Mouse (Mus musculus) liver, embryonic 12.5 days (tissue): ENCODE results near the gene Lrrc38. TPM values are rescaled to one million over a fixed set of nuclear protein-coding genes. Genes with fewer than 3 reads are reported as not detected.
"Not testable (repeated sequence)": the region's sequence is repeated elsewhere in the genome, so short reads cannot be mapped to it uniquely, and the experiment has no call there.

ENCODE experiments used
- ATAC-seq: fragments of 200-750 bp; cut with Nextera tagmentation; 2 replicates; pipeline ENCODE4 v1.8.0; 2017; ENCODE audit warnings: moderate number of reproducible peaks, mild to moderate bottlenecking, moderate library complexity
- H3K27ac ChIP-seq: fragments of 300-500 bp; sonication (generic); 2 replicates; pipeline ENCODE4 v1.5.1; 2016; ENCODE audit warnings: mild to moderate bottlenecking
- H3K27me3 ChIP-seq: fragments of 300-500 bp; sonication (generic); replicated peaks from 2 replicates; pipeline ENCODE4 v1.6.1; 2016; ENCODE audit warnings: mild to moderate bottlenecking, moderate library complexity
- H3K36me3 ChIP-seq: fragments of 300-500 bp; sonication (generic); 2 replicates; pipeline ENCODE4 v1.6.1; 2016; ENCODE audit warnings: mild to moderate bottlenecking, moderate library complexity
- H3K4me1 ChIP-seq: fragments of 300-500 bp; sonication (generic); 2 replicates; pipeline ENCODE4 v1.6.1; 2016
- H3K4me2 ChIP-seq: fragments of 300-500 bp; sonication (generic); 2 replicates; pipeline ENCODE4 v1.6.1; 2016; ENCODE audit warnings: mild to moderate bottlenecking, moderate library complexity
- H3K4me3 ChIP-seq: fragments of 300-500 bp; sonication (generic); 2 replicates; pipeline ENCODE4 v1.5.1; 2016; ENCODE audit warnings: mild to moderate bottlenecking, moderate library complexity
- H3K9ac ChIP-seq: fragments of 300-500 bp; sonication (generic); 2 replicates; pipeline ENCODE4 v1.6.1; 2016; ENCODE audit warnings: mild to moderate bottlenecking, moderate library complexity
- H3K9me3 ChIP-seq: fragments of 300-500 bp; sonication (generic); replicated peaks from 2 replicates; pipeline ENCODE4 v1.6.1; 2016; ENCODE audit warnings: mild to moderate bottlenecking, moderate library complexity
- WGBS: fragments of 180-500 bp; shearing (Covaris S2); methylation state at CpG from one replicate; pipeline ENCODE4 v1.1.7; 2016; ENCODE audit not compliant: insufficient replicate concordance; 5-methylcytosine and 5-hydroxymethylcytosine counted together
- polyA plus RNA-seq: library from polyadenylated mRNA; unstranded; fragments of >200 nt; fragmentation: Nextera tagmentation; extraction: Ambion mirVana; gene quantifications from 2 replicates; pipeline ENCODE4 v1.2.1, GENCODE M21; 2016

Lrrc38 gene
- polyA plus RNA-seq, 1 experiment from 2014 or later, result not detected

DNA sequence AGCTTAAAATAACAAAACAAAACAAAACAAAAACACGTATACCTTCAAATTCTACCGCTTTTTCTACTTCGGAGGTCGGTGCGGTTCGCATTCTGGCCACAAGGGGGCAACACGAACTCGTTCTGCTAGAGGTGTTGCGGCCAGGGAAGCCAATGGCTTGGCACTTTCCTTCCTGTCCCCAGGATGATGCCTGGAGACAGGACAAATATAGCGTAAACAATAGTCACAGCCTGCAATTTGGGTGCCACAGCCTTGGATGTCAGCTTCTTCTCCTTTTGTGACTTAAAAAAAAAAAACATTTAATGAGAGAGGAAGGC, 24.0 kb upstream of the Lrrc38 start:
- Histone ChIP-seq H3K27ac (no peak overlapping the region), H3K9me3 (no peaks in the 10 kb centered on the region), H3K4me2 (peak overlapping the region; percentile 57), H3K27me3 (no peaks in the 10 kb centered on the region), H3K9ac (no peak overlapping the region), H3K4me1 (no peaks in the 10 kb centered on the region), H3K36me3 (no peaks in the 10 kb centered on the region), H3K4me3 (0 out of 2 replicates have a peak overlapping the region, but pooled peaks have one; percentile 16)
- 3% methylated on average over 10 of the region's 10 CpGs for WGBS
- ATAC-seq, result no peak

DNA sequence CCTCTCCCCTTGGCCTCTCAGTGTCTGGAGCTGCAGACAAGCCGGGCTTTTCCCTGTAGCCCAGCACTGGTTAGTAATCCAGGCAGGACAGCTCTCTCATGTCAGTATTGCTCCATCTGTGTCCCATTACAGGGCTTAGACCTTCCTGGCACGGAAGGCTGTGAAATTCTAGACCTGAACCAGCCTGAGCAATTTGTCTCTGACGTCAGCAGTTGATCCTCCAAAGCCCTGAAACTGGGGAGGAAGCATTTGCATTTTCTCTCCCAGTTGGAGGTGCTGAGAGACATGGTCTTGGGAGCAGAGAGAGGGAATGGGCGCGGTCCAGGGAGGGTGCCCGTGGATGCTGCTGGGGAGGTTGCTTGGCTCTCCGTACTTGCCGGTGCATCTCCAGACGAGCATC, 19.0 kb upstream of the Lrrc38 start:
- no peak overlapping the region for H3K4me2 ChIP-seq
- H3K9ac ChIP-seq, result no peak overlapping the region
- WGBS, result 36% methylated on average over 9 of the region's 9 CpGs
- no peak for ATAC-seq
- H3K36me3 ChIP-seq, result no peaks in the 10 kb centered on the region
- no peak overlapping the region for H3K27ac ChIP-seq
- no peaks in the 10 kb centered on the region for H3K9me3 ChIP-seq
- no peaks in the 10 kb centered on the region for H3K4me1 ChIP-seq
- no peak overlapping the region for H3K4me3 ChIP-seq
- H3K27me3 ChIP-seq, result no peaks in the 10 kb centered on the region

DNA sequence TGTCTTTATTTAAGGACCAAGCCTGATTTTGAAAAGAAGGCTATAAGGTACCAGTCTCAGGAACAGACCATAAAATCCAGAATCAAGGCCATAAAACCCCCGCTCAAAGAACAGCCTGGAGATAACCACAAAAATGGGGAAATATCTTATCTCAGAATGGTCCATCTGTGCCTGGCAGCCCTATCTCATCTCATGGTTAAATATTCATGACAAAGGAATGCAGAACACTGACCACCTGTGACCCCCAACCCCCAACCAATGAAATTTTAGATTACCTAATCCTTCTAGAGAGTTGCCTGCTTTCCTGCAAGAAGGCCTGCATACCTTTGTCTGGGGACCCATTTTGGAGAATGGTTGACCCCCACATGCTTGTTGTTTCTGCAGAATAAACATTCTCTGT, 17.8 kb upstream of the Lrrc38 start:
- Histone ChIP-seq H3K4me2 (no peak overlapping the region), H3K4me3 (no peak overlapping the region), H3K36me3 (no peaks in the 10 kb centered on the region), H3K9ac (no peak overlapping the region), H3K9me3 (no peaks in the 10 kb centered on the region), H3K27me3 (no peaks in the 10 kb centered on the region), H3K4me1 (no peaks in the 10 kb centered on the region), H3K27ac (no peak overlapping the region)
- WGBS, result 15% methylated on average over 1 of the region's 1 CpGs
- no peak for ATAC-seq

DNA sequence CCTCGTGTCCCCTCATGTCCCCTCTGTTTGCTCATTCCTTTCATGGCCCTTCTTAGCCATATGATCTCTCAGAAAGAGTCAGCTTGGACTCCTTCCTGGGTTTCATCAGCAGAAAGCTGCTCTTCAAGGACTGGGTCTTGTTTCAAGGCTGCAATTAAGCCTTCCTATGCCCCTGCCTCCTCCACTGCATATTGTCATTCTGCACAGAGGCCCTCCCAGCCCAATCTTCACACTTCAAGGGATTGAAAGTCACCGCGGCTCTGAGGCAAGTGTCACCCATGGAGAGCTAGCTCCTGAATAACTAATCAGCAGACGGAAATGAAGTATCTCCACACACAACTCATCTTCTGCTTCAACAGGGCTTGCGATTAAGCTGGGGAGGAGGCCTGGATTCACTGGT, 15.4 kb upstream of the Lrrc38 start:
- Histone ChIP-seq H3K9me3 (no peaks in the 10 kb centered on the region), H3K36me3 (no peaks in the 10 kb centered on the region), H3K4me3 (no peak overlapping the region), H3K9ac (no peak overlapping the region), H3K27me3 (no peaks in the 10 kb centered on the region), H3K4me1 (no peaks in the 10 kb centered on the region), H3K27ac (no peak overlapping the region), H3K4me2 (no peak overlapping the region)
- no peak for ATAC-seq
- 42% methylated on average over 5 of the region's 5 CpGs for WGBS

GRCm38 (mm10) chr4:143334995-143335394, 14.6 kb upstream of the Lrrc38 start:
- no peak overlapping the region for H3K4me2 ChIP-seq
- WGBS, result 71% methylated on average over 17 of the region's 17 CpGs
- H3K4me1 ChIP-seq, result no peaks in the 10 kb centered on the region
- H3K9me3 ChIP-seq, result no peaks in the 10 kb centered on the region
- no peaks in the 10 kb centered on the region for H3K27me3 ChIP-seq
- H3K36me3 ChIP-seq, result no peaks in the 10 kb centered on the region
- H3K27ac ChIP-seq, result no peak overlapping the region
- no peak overlapping the region for H3K9ac ChIP-seq
- H3K4me3 ChIP-seq, result no peak overlapping the region
- no peak for ATAC-seq

DNA sequence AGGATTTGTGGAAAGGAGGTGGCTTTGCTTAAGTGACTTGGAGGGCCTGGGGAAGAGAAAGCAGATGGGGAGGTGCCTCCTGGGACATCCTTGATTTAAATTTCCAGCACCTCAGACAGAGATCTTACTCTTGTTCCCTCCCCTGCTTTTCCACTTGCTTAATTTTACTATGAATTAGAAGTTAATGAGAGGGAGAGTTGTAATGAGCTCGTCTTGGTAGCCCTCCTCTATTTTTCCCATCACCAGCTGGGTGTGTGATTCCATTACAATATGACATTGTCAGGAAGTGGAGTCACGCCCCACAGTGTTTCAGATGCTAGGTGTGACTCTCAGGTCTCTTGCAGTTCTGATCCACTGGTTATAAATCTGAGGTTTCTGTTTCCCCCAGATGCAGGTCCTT, 13.5 kb upstream of the Lrrc38 start:
- Histone ChIP-seq H3K9me3 (no peaks in the 10 kb centered on the region), H3K36me3 (no peaks in the 10 kb centered on the region), H3K27me3 (no peaks in the 10 kb centered on the region), H3K4me1 (no peaks in the 10 kb centered on the region), H3K4me3 (no peak overlapping the region), H3K27ac (no peak overlapping the region), H3K9ac (no peak overlapping the region), H3K4me2 (no peak overlapping the region)
- WGBS, result 58% methylated on average over 2 of the region's 2 CpGs
- no peak for ATAC-seq

- Histone ChIP-seq H3K9ac (no peak overlapping the region), H3K4me3 (no peak overlapping the region), H3K9me3 (no peaks in the 10 kb centered on the region), H3K27me3 (no peaks in the 10 kb centered on the region), H3K27ac (no peak overlapping the region), H3K4me1 (no peaks in the 10 kb centered on the region), H3K36me3 (no peaks in the 10 kb centered on the region), H3K4me2 (no peak overlapping the region)
- WGBS, result 73% methylated on average over 13 of the region's 13 CpGs
- no peak for ATAC-seq
These were observed 9.7 kb upstream of the Lrrc38 start for GRCm38 (mm10) chr4:143339808-143340207.

DNA sequence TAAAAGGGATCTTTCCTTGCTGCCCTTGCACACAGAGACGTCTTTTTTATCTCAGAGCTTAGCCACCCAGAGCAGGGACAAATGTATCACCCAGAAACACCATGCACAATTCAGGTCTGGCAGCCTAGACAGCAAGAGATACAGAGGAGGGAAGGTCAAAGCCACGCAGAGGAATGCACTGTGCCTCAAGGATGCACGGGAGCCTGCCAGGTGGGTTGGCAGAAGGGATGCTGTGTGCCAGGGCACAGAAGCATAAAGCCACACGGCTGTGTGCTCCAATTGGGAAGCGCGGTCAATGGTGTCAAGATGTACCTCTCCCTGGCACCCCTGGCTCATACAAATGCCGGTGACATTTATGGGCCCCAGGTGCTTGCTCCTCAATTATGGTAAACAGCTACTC, 8.1 kb upstream of the Lrrc38 start:
- Histone ChIP-seq H3K4me2 (no peak overlapping the region), H3K36me3 (no peaks in the 10 kb centered on the region), H3K4me1 (no peaks in the 10 kb centered on the region), H3K4me3 (no peak overlapping the region), H3K9me3 (no peaks in the 10 kb centered on the region), H3K27ac (no peak overlapping the region), H3K9ac (no peak overlapping the region), H3K27me3 (no peaks in the 10 kb centered on the region)
- 69% methylated on average over 7 of the region's 7 CpGs for WGBS
- ATAC-seq, result no peak

DNA sequence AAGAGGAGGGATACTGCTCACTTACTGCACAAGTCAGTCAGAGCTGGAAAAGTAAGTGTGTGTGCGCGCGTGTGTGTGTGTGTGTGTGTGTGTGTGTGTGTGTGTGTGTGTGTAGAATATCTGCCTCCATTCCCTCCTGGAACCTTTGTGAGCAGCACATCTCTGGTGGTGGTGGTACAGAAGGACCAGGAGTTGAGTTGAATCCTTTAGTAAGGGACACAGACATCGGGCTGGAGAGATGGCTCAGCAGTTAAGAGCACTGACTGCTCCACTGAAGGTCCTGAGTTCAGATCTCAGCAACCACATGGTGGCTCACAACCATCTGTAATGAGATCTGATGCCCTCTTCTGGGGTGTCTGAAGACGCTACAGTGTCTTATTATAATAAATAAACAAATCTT, 4.1 kb upstream of the Lrrc38 start:
- not testable (repeated sequence) for H3K9ac ChIP-seq, H3K4me2 ChIP-seq, H3K9me3 ChIP-seq, H3K4me1 ChIP-seq, ATAC-seq, H3K27ac ChIP-seq, H3K4me3 ChIP-seq, H3K36me3 ChIP-seq
- H3K27me3 ChIP-seq, result peaks cover 30% of the 10 kb centered on the region
- 73% methylated on average over 5 of the region's 5 CpGs for WGBS

DNA sequence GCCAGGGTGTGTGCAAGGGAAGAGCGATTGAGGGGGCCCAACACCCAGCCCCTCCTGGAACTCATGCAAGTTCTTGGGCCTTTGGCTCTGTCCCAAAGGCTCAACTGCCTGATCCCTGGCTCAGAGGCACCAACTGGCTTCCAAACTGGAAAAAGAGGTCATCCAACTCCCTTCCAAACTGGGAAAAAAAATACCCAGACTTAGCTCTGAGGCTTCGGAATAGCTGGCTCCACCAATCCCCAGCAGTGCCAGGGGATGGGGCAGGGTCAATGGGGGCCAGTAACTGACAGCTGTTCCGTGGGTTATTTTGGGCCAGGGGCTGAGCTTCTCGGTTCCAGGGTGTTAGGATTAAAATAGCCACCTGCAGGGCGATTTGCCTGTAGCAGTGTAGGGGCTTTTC, 879 bp upstream of the Lrrc38 start:
- no peak overlapping the region for H3K4me2 ChIP-seq
- no peak overlapping the region for H3K4me3 ChIP-seq
- no peak for ATAC-seq

GRCm38 (mm10) chr4:143350047-143351015, 774 bp downstream of the Lrrc38 start:
- WGBS, result 4% methylated on average over 72 of the region's 72 CpGs
- Histone ChIP-seq H3K36me3 (no peaks in the 10 kb centered on the region), H3K27ac (no peak overlapping the region), H3K27me3 (peaks cover 52% of the 10 kb centered on the region), H3K4me3 (peak overlapping the region; percentile 35), H3K9me3 (no peaks in the 10 kb centered on the region), H3K4me2 (peak overlapping the region; percentile 59), H3K4me1 (no peaks in the 10 kb centered on the region), H3K9ac (no peak overlapping the region)
- ATAC-seq, result no peak

More for the DNA sequence above, 879 bp upstream of the Lrrc38 start:
- WGBS, result 16% methylated on average over 5 of the region's 5 CpGs
- no peak overlapping the region for H3K27ac ChIP-seq
- H3K36me3 ChIP-seq, result no peaks in the 10 kb centered on the region
- no peak overlapping the region for H3K9ac ChIP-seq
- no peaks in the 10 kb centered on the region for H3K9me3 ChIP-seq
- H3K4me1 ChIP-seq, result no peaks in the 10 kb centered on the region
- peaks cover 52% of the 10 kb centered on the region for H3K27me3 ChIP-seq

- ATAC-seq, result no peak
- no peaks in the 10 kb centered on the region for H3K36me3 ChIP-seq
- 52% methylated on average over 4 of the region's 4 CpGs for WGBS
- no peak overlapping the region for H3K4me3 ChIP-seq
- H3K4me1 ChIP-seq, result no peaks in the 10 kb centered on the region
- H3K27me3 ChIP-seq, result peaks cover 52% of the 10 kb centered on the region
- H3K27ac ChIP-seq, result no peak overlapping the region
- no peak overlapping the region for H3K4me2 ChIP-seq
- no peak overlapping the region for H3K9ac ChIP-seq
- no peaks in the 10 kb centered on the region for H3K9me3 ChIP-seq
These were observed 2.7 kb downstream of the Lrrc38 start for GRCm38 (mm10) chr4:143352301-143352700.

GRCm38 (mm10) chr4:143361520-143361919, 12.0 kb downstream of the Lrrc38 start:
- Histone ChIP-seq H3K27me3 (no peaks in the 10 kb centered on the region), H3K36me3 (no peaks in the 10 kb centered on the region), H3K4me2 (no peak overlapping the region), H3K27ac (no peak overlapping the region), H3K9me3 (no peaks in the 10 kb centered on the region), H3K4me1 (0 out of 2 replicates have a peak, but pooled peaks cover 6% of the 10 kb centered on the region), H3K4me3 (no peak overlapping the region), H3K9ac (no peak overlapping the region)
- ATAC-seq, result peak; percentile 55
- WGBS, result 20% methylated on average over 10 of the region's 10 CpGs
